Mouse (Mus musculus): ENCODE data around the gene Lrig3. TPM values are rescaled to one million over a fixed set of nuclear protein-coding genes. Genes with fewer than 3 reads are reported as not detected.

Gene Lrig3
- polyA plus RNA-seq, 1 experiment from 2014 or later, result 5.0 TPM

GRCm38 (mm10) chr10:125968191-125969132 is 2.5 kb downstream of the Lrig3 start:
- no peaks in the 10 kb centered on the region for H3K9me3 ChIP-seq
- peaks cover 39% of the 10 kb centered on the region for H3K4me1 ChIP-seq (replicated peaks)
- 0 out of 2 replicates have a peak, but pooled peaks have one; percentile 36 for ATAC-seq (ENCODE audit: low FRiP score)
- peak overlapping the region; percentile 75 for H3K4me3 ChIP-seq
- peak overlapping the region; percentile 61 for H3K27ac ChIP-seq
- 5% methylated on average over 16 of the region's 16 CpGs for WGBS
- H3K36me3 ChIP-seq, result no peaks in the 10 kb centered on the region
- H3K9ac ChIP-seq, result peak overlapping the region; percentile 83
- H3K4me2 ChIP-seq, result peak overlapping the region; percentile 96
- no peaks in the 10 kb centered on the region for H3K27me3 ChIP-seq

GRCm38 (mm10) chr10:125969133-125969490 is 3.1 kb downstream of the Lrig3 start:
- H3K4me2 ChIP-seq, result peak overlapping the region; percentile 96
- no peaks in the 10 kb centered on the region for H3K27me3 ChIP-seq
- H3K27ac ChIP-seq, result peak overlapping the region; percentile 61
- H3K9me3 ChIP-seq, result no peaks in the 10 kb centered on the region
- ATAC-seq (ENCODE audit: low FRiP score), result no peak
- H3K4me1 ChIP-seq (replicated peaks), result peaks cover 39% of the 10 kb centered on the region
- H3K4me3 ChIP-seq, result peak overlapping the region; percentile 75
- 0 out of 2 replicates have a peak overlapping the region, but pooled peaks have one; percentile 10 for H3K9ac ChIP-seq
- no peaks in the 10 kb centered on the region for H3K36me3 ChIP-seq
- 31% methylated on average over 10 of the region's 10 CpGs for whole genome bisulfite sequencing

GRCm38 (mm10) chr10:125970031-125970430 is 4.1 kb downstream of the Lrig3 start:
- 0 out of 2 replicates have a peak overlapping the region, but pooled peaks have one; percentile 10 for H3K4me2 ChIP-seq
- no peak for ATAC-seq (ENCODE audit: low FRiP score)
- no peak overlapping the region for H3K4me3 ChIP-seq
- no peaks in the 10 kb centered on the region for H3K27me3 ChIP-seq
- H3K27ac ChIP-seq, result no peak overlapping the region
- H3K9ac ChIP-seq, result no peak overlapping the region; the same call in 1 of the 2 replicates
- no peaks in the 10 kb centered on the region for H3K9me3 ChIP-seq
- H3K4me1 ChIP-seq (replicated peaks), result peaks cover 39% of the 10 kb centered on the region
- no peaks in the 10 kb centered on the region for H3K36me3 ChIP-seq
- WGBS, result 79% methylated on average over 2 of the region's 2 CpGs

GRCm38 (mm10) chr10:125970500-125970899 is 4.5 kb downstream of the Lrig3 start:
- Histone ChIP-seq H3K9ac (no peak overlapping the region; the same call in 1 of the 2 replicates), H3K4me3 (no peak overlapping the region), H3K27ac (no peak overlapping the region), H3K4me1 (replicated peaks) (peaks cover 37% of the 10 kb centered on the region), H3K27me3 (no peaks in the 10 kb centered on the region), H3K9me3 (no peaks in the 10 kb centered on the region), H3K4me2 (0 out of 2 replicates have a peak overlapping the region, but pooled peaks have one; percentile 10), H3K36me3 (no peaks in the 10 kb centered on the region)
- no peak for ATAC-seq (ENCODE audit: low FRiP score)
- 60% methylated on average over 4 of the region's 4 CpGs for WGBS

- Histone ChIP-seq H3K4me2 (no peak overlapping the region), H3K4me1 (replicated peaks) (peaks cover 18% of the 10 kb centered on the region), H3K4me3 (no peak overlapping the region), H3K27me3 (no peaks in the 10 kb centered on the region), H3K9me3 (no peaks in the 10 kb centered on the region), H3K36me3 (0 out of 2 replicates have a peak, but pooled peaks cover 3% of the 10 kb centered on the region), H3K9ac (no peak overlapping the region), H3K27ac (no peak overlapping the region)
- WGBS, result 78% methylated on average over 7 of the region's 7 CpGs
- no peak for ATAC-seq (ENCODE audit: low FRiP score)
These were observed 7.8 kb downstream of the Lrig3 start for GRCm38 (mm10) chr10:125973726-125974125.

- no peaks in the 10 kb centered on the region for H3K9me3 ChIP-seq
- H3K4me3 ChIP-seq, result no peak overlapping the region
- 92% methylated on average over 5 of the region's 5 CpGs for WGBS
- no peak overlapping the region for H3K27ac ChIP-seq
- no peak overlapping the region for H3K4me2 ChIP-seq
- ATAC-seq (ENCODE audit: low FRiP score), result no peak
- H3K9ac ChIP-seq, result no peak overlapping the region
- H3K4me1 ChIP-seq (replicated peaks), result no peaks in the 10 kb centered on the region
- no peaks in the 10 kb centered on the region for H3K27me3 ChIP-seq
- no peaks in the 10 kb centered on the region for H3K36me3 ChIP-seq
These were observed 16.0 kb downstream of the Lrig3 start for GRCm38 (mm10) chr10:125981938-125982337.

- WGBS, result 86% methylated on average over 9 of the region's 9 CpGs
- H3K27me3 ChIP-seq, result no peaks in the 10 kb centered on the region
These were observed 18.6 kb downstream of the Lrig3 start for GRCm38 (mm10) chr10:125984473-125985035.

GRCm38 (mm10) chr10:125985795-125986194 is 19.8 kb downstream of the Lrig3 start:
- peaks cover 5% of the 10 kb centered on the region; the same call in 1 of the 2 replicates for H3K4me1 ChIP-seq (replicated peaks)
- no peak overlapping the region for H3K4me2 ChIP-seq
- no peaks in the 10 kb centered on the region for H3K27me3 ChIP-seq
- no peak overlapping the region for H3K27ac ChIP-seq
- no peaks in the 10 kb centered on the region for H3K36me3 ChIP-seq
- 90% methylated on average over 1 of the region's 1 CpGs for WGBS
- H3K9me3 ChIP-seq, result no peaks in the 10 kb centered on the region
- no peak overlapping the region for H3K9ac ChIP-seq
- ATAC-seq (ENCODE audit: low FRiP score), result no peak
- H3K4me3 ChIP-seq, result no peak overlapping the region

More at GRCm38 (mm10) chr10:125984473-125985035, 18.6 kb downstream of the Lrig3 start:
- no peaks in the 10 kb centered on the region for H3K9me3 ChIP-seq
- H3K4me2 ChIP-seq, result no peak overlapping the region
- no peaks in the 10 kb centered on the region for H3K4me1 ChIP-seq (replicated peaks)
- H3K4me3 ChIP-seq, result no peak overlapping the region
- no peak for ATAC-seq (ENCODE audit: low FRiP score)
- H3K27ac ChIP-seq, result no peak overlapping the region
- H3K9ac ChIP-seq, result no peak overlapping the region
- no peaks in the 10 kb centered on the region for H3K36me3 ChIP-seq

GRCm38 (mm10) chr10:125986443-125986842 is 20.5 kb downstream of the Lrig3 start:
- no peak overlapping the region for H3K9ac ChIP-seq
- ATAC-seq (ENCODE audit: low FRiP score), result no peak
- H3K27ac ChIP-seq, result no peak overlapping the region
- H3K4me1 ChIP-seq (replicated peaks), result peaks cover 5% of the 10 kb centered on the region; the same call in 1 of the 2 replicates
- no peak overlapping the region for H3K4me2 ChIP-seq
- H3K4me3 ChIP-seq, result no peak overlapping the region
- WGBS, result 91% methylated on average over 9 of the region's 9 CpGs
- no peaks in the 10 kb centered on the region for H3K9me3 ChIP-seq
- no peaks in the 10 kb centered on the region for H3K27me3 ChIP-seq
- H3K36me3 ChIP-seq, result no peaks in the 10 kb centered on the region

GRCm38 (mm10) chr10:125987307-125987706 is 21.3 kb downstream of the Lrig3 start:
- no peak overlapping the region for H3K9ac ChIP-seq
- no peak overlapping the region for H3K4me2 ChIP-seq
- no peak overlapping the region for H3K4me3 ChIP-seq
- H3K36me3 ChIP-seq, result no peaks in the 10 kb centered on the region
- peaks cover 5% of the 10 kb centered on the region; the same call in 1 of the 2 replicates for H3K4me1 ChIP-seq (replicated peaks)
- WGBS, result 79% methylated on average over 6 of the region's 6 CpGs
- no peak overlapping the region for H3K27ac ChIP-seq
- ATAC-seq (ENCODE audit: low FRiP score), result no peak
- H3K27me3 ChIP-seq, result no peaks in the 10 kb centered on the region
- no peaks in the 10 kb centered on the region for H3K9me3 ChIP-seq

- Histone ChIP-seq H3K4me3 (no peak overlapping the region), H3K9ac (no peak overlapping the region), H3K9me3 (no peaks in the 10 kb centered on the region), H3K27me3 (no peaks in the 10 kb centered on the region), H3K4me1 (replicated peaks) (peaks cover 5% of the 10 kb centered on the region; the same call in 1 of the 2 replicates), H3K4me2 (no peak overlapping the region), H3K27ac (no peak overlapping the region), H3K36me3 (no peaks in the 10 kb centered on the region)
- no peak for ATAC-seq (ENCODE audit: low FRiP score)
- 92% methylated on average over 11 of the region's 11 CpGs for WGBS
These were observed 22.1 kb downstream of the Lrig3 start for GRCm38 (mm10) chr10:125988037-125988436.

- no peak for ATAC-seq (ENCODE audit: low FRiP score)
- no peaks in the 10 kb centered on the region for H3K9me3 ChIP-seq
- H3K27ac ChIP-seq, result no peak overlapping the region
- no peaks in the 10 kb centered on the region for H3K27me3 ChIP-seq
- no peak overlapping the region for H3K4me2 ChIP-seq
- peaks cover 5% of the 10 kb centered on the region; the same call in 1 of the 2 replicates for H3K4me1 ChIP-seq (replicated peaks)
- H3K36me3 ChIP-seq, result no peaks in the 10 kb centered on the region
- H3K4me3 ChIP-seq, result no peak overlapping the region
- WGBS, result 69% methylated on average over 7 of the region's 7 CpGs
- H3K9ac ChIP-seq, result no peak overlapping the region
These were observed 23.9 kb downstream of the Lrig3 start for GRCm38 (mm10) chr10:125989890-125990289.
